Comparison of ENCODE assay signal across 18 mouse cellular contexts in the genomic region with DNA sequence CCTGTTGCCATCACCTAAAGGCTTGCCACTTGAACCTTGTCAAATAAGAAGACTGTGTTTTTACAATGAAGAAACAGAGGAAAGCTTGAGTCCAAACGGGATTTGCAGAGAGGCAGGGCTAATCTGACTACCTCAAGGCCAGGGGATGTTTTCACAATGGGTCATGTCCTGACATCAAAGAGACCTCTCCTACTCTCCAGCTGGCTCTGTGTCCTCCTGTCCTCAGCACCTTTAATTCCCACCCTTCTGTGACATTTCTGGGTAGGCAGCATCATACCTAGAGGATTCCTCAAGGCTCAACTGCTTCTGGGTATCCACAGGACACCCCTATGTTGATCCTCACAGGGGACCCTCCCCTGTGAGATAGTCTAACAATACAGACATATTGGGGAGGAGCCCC.
"Had no signal": no experiment of that assay in that cellular context is flagged by ENCODE, and none has a peak within 500 bp of the region (broad histone marks: within the 10 kb centered on the region; RNA-seq: fewer than 3 reads in every experiment).

No protein-coding gene starts in this region.

- H3K9me3 ChIP-seq: liver, embryonic 15.5 days; lung, embryonic 15.5 days; megakaryocyte, embryonic 14.5 days; midbrain, embryonic 12.5 days; midbrain, embryonic 15.5 days; neural tube, embryonic 13.5 days; stomach, embryonic 15.5 days had no signal

- H3K27ac ChIP-seq: liver, embryonic 15.5 days; lung, embryonic 15.5 days; macrophage; midbrain, embryonic 12.5 days; midbrain, embryonic 15.5 days; neural tube, embryonic 13.5 days; stomach, embryonic 15.5 days; stomach, postnatal 0 days had no signal

- H3K9ac ChIP-seq: liver, embryonic 15.5 days; liver, postnatal 0 days; lung, embryonic 15.5 days; midbrain, embryonic 12.5 days; midbrain, embryonic 15.5 days; neural tube, embryonic 13.5 days; stomach, embryonic 15.5 days had no signal

- H3K4me2 ChIP-seq: liver, embryonic 15.5 days; lung, embryonic 15.5 days; midbrain, embryonic 12.5 days; midbrain, embryonic 15.5 days; neural tube, embryonic 13.5 days; stomach, embryonic 15.5 days had no signal

- DNase-seq: liver, postnatal 0 days; lung, adult 2 months; lung, postnatal 14 days; lung, postnatal 36 days; right cerebral cortex, postnatal 14 days; thymus, adult 2 months; thymus, postnatal 25 days; thymus, postnatal 4 days had no signal

- H3K4me1 ChIP-seq: liver, embryonic 15.5 days; megakaryocyte, embryonic 14.5 days; midbrain, embryonic 12.5 days; midbrain, embryonic 15.5 days; stomach, embryonic 15.5 days had no signal

- H3K27me3 ChIP-seq: liver, embryonic 15.5 days; lung, embryonic 15.5 days; megakaryocyte, embryonic 14.5 days; midbrain, embryonic 12.5 days; midbrain, embryonic 15.5 days; neural tube, embryonic 13.5 days; stomach, embryonic 15.5 days had no signal

- H3K4me3 ChIP-seq: liver, embryonic 15.5 days; lung, embryonic 15.5 days; megakaryocyte, embryonic 14.5 days; midbrain, embryonic 12.5 days; midbrain, embryonic 15.5 days; neural tube, embryonic 13.5 days; stomach, embryonic 15.5 days had no signal

- ATAC-seq: liver, postnatal 0 days; lung, postnatal 0 days; midbrain, embryonic 15.5 days had no signal

- H3K36me3 ChIP-seq: liver, embryonic 15.5 days; lung, embryonic 15.5 days; midbrain, embryonic 12.5 days; midbrain, embryonic 15.5 days; neural tube, embryonic 13.5 days; stomach, embryonic 15.5 days had no signal
